Mouse (Mus musculus) limb, embryonic 15.5 days (tissue): ENCODE results near the gene Atxn7l1. TPM values are rescaled to one million over a fixed set of nuclear protein-coding genes. Genes with fewer than 3 reads are reported as not detected.

Experiments
- ATAC-seq: fragments of 200-750 bp; cut with Nextera tagmentation; 2 replicates; pipeline ENCODE4 v1.8.0; 2017; ENCODE audit warnings: low read depth, moderate TSS enrichment; ENCODE audit not compliant: insufficient number of reproducible peaks, low FRiP score, low TSS enrichment
- H3K27ac ChIP-seq: fragments of 300-500 bp; sonication (generic); 2 replicates; pipeline ENCODE4 v1.5.1; 2015; ENCODE audit warnings: moderate library complexity, mild to moderate bottlenecking, inconsistent platforms
- H3K27me3 ChIP-seq: fragments of 300-500 bp; sonication (generic); 2 replicates; pipeline ENCODE4 v1.6.1; 2015; ENCODE audit warnings: inconsistent platforms
- H3K36me3 ChIP-seq: fragments of 300-500 bp; sonication (generic); 2 replicates; pipeline ENCODE4 v1.6.1; 2015; ENCODE audit warnings: inconsistent platforms
- H3K4me1 ChIP-seq: fragments of 300-500 bp; sonication (generic); 2 replicates; pipeline ENCODE4 v1.6.1; 2015; ENCODE audit warnings: inconsistent platforms
- H3K4me2 ChIP-seq: fragments of 300-500 bp; sonication (generic); 2 replicates; pipeline ENCODE4 v1.6.1; 2015; ENCODE audit warnings: mild to moderate bottlenecking, inconsistent platforms
- H3K4me3 ChIP-seq: fragments of 300-500 bp; sonication (generic); 2 replicates; pipeline ENCODE4 v1.5.1; 2015; ENCODE audit warnings: mild to moderate bottlenecking, inconsistent platforms
- H3K9ac ChIP-seq: fragments of 300-500 bp; sonication (generic); 2 replicates; pipeline ENCODE4 v1.6.1; 2015; ENCODE audit warnings: inconsistent platforms
- H3K9me3 ChIP-seq: fragments of 300-500 bp; sonication (generic); 2 replicates; pipeline ENCODE4 v1.6.1; 2016; ENCODE audit warnings: inconsistent platforms
- WGBS: fragments of 180-500 bp; shearing (Covaris S2); methylation state at CpG from one replicate; pipeline ENCODE4 v1.1.7; 2015; 5-methylcytosine and 5-hydroxymethylcytosine counted together
- polyA plus RNA-seq: library from polyadenylated mRNA; unstranded; fragments of >200 nt; fragmentation: Nextera tagmentation; extraction: Ambion mirVana; gene quantifications from 2 replicates; pipeline ENCODE4 v1.2.1, GENCODE M21; 2015

The Atxn7l1 gene
- polyA plus RNA-seq, 1 experiment from 2014 or later, result 10.9 TPM

- no peak for ATAC-seq
- no peak overlapping the region for H3K4me3 ChIP-seq
- 72% methylated on average over 15 of the region's 15 CpGs for WGBS
- no peak overlapping the region for H3K27ac ChIP-seq
- H3K4me1 ChIP-seq, result peaks cover 18% of the 10 kb centered on the region
- H3K9ac ChIP-seq, result no peak overlapping the region
- H3K36me3 ChIP-seq, result no peaks in the 10 kb centered on the region
- H3K4me2 ChIP-seq, result no peak overlapping the region
- H3K27me3 ChIP-seq, result no peaks in the 10 kb centered on the region
- no peaks in the 10 kb centered on the region for H3K9me3 ChIP-seq
Measured at GRCm38 (mm10) chr12:33244132-33244875, 96.8 kb downstream of the Atxn7l1 start.

- Histone ChIP-seq H3K27me3 (no peaks in the 10 kb centered on the region), H3K27ac (no peak overlapping the region), H3K4me3 (no peak overlapping the region), H3K9me3 (no peaks in the 10 kb centered on the region), H3K36me3 (no peaks in the 10 kb centered on the region), H3K9ac (no peak overlapping the region), H3K4me2 (no peak overlapping the region), H3K4me1 (peaks cover 18% of the 10 kb centered on the region)
- ATAC-seq, result no peak
- 73% methylated on average over 4 of the region's 4 CpGs for WGBS
Measured at GRCm38 (mm10) chr12:33245455-33245854, 98.0 kb downstream of the Atxn7l1 start.

- Histone ChIP-seq H3K4me1 (peaks cover 18% of the 10 kb centered on the region), H3K4me2 (no peak overlapping the region), H3K27ac (no peak overlapping the region), H3K36me3 (no peaks in the 10 kb centered on the region), H3K9me3 (no peaks in the 10 kb centered on the region), H3K9ac (no peak overlapping the region), H3K4me3 (no peak overlapping the region), H3K27me3 (no peaks in the 10 kb centered on the region)
- ATAC-seq, result no peak
- 64% methylated on average over 8 of the region's 8 CpGs for WGBS
Measured at GRCm38 (mm10) chr12:33246878-33247277, 99.4 kb downstream of the Atxn7l1 start.

- Histone ChIP-seq H3K27ac (no peak overlapping the region), H3K9ac (no peak overlapping the region), H3K27me3 (no peaks in the 10 kb centered on the region), H3K36me3 (no peaks in the 10 kb centered on the region), H3K9me3 (no peaks in the 10 kb centered on the region), H3K4me2 (no peak overlapping the region), H3K4me1 (peaks cover 15% of the 10 kb centered on the region), H3K4me3 (no peak overlapping the region)
- ATAC-seq, result no peak
- WGBS, result 82% methylated on average over 6 of the region's 6 CpGs
Measured at GRCm38 (mm10) chr12:33250197-33250596, 102.7 kb downstream of the Atxn7l1 start.

GRCm38 (mm10) chr12:33251399-33251798, 103.9 kb downstream of the Atxn7l1 start:
- WGBS, result 75% methylated on average over 8 of the region's 8 CpGs
- H3K36me3 ChIP-seq, result no peaks in the 10 kb centered on the region

GRCm38 (mm10) chr12:33252621-33253020, 105.1 kb downstream of the Atxn7l1 start:
- H3K9me3 ChIP-seq, result no peaks in the 10 kb centered on the region
- no peak overlapping the region for H3K9ac ChIP-seq
- H3K4me3 ChIP-seq, result no peak overlapping the region
- 70% methylated on average over 6 of the region's 6 CpGs for WGBS
- no peak for ATAC-seq
- H3K4me1 ChIP-seq, result peaks cover 12% of the 10 kb centered on the region
- no peaks in the 10 kb centered on the region for H3K27me3 ChIP-seq
- no peak overlapping the region for H3K4me2 ChIP-seq
- H3K36me3 ChIP-seq, result no peaks in the 10 kb centered on the region
- H3K27ac ChIP-seq, result no peak overlapping the region

More at GRCm38 (mm10) chr12:33251399-33251798, 103.9 kb downstream of the Atxn7l1 start:
- no peak for ATAC-seq
- H3K4me1 ChIP-seq, result peaks cover 12% of the 10 kb centered on the region
- H3K27ac ChIP-seq, result no peak overlapping the region
- H3K9me3 ChIP-seq, result no peaks in the 10 kb centered on the region
- no peak overlapping the region for H3K4me3 ChIP-seq
- no peak overlapping the region for H3K9ac ChIP-seq
- H3K4me2 ChIP-seq, result no peak overlapping the region
- no peaks in the 10 kb centered on the region for H3K27me3 ChIP-seq

GRCm38 (mm10) chr12:33253206-33253605, 105.7 kb downstream of the Atxn7l1 start:
- ATAC-seq, result no peak
- Histone ChIP-seq H3K4me2 (no peak overlapping the region), H3K4me3 (no peak overlapping the region), H3K27ac (no peak overlapping the region), H3K9me3 (no peaks in the 10 kb centered on the region), H3K36me3 (no peaks in the 10 kb centered on the region), H3K27me3 (no peaks in the 10 kb centered on the region), H3K4me1 (peaks cover 12% of the 10 kb centered on the region), H3K9ac (no peak overlapping the region)
- WGBS, result 49% methylated on average over 8 of the region's 9 CpGs

- 39% methylated on average over 2 of the region's 2 CpGs for WGBS
- no peaks in the 10 kb centered on the region for H3K36me3 ChIP-seq
- no peak overlapping the region for H3K27ac ChIP-seq
- H3K4me2 ChIP-seq, result no peak overlapping the region
- no peak for ATAC-seq
- no peaks in the 10 kb centered on the region for H3K27me3 ChIP-seq
- H3K9ac ChIP-seq, result no peak overlapping the region
- H3K4me1 ChIP-seq, result peaks cover 12% of the 10 kb centered on the region
- H3K4me3 ChIP-seq, result no peak overlapping the region
- H3K9me3 ChIP-seq, result no peaks in the 10 kb centered on the region
Measured at GRCm38 (mm10) chr12:33255256-33255655, 107.8 kb downstream of the Atxn7l1 start.

GRCm38 (mm10) chr12:33256426-33256825, 108.9 kb downstream of the Atxn7l1 start:
- ATAC-seq, result no peak
- no peak overlapping the region for H3K4me2 ChIP-seq
- H3K36me3 ChIP-seq, result no peaks in the 10 kb centered on the region
- H3K27me3 ChIP-seq, result no peaks in the 10 kb centered on the region
- H3K9ac ChIP-seq, result no peak overlapping the region
- no peak overlapping the region for H3K27ac ChIP-seq
- 90% methylated on average over 6 of the region's 6 CpGs for WGBS
- H3K4me3 ChIP-seq, result no peak overlapping the region
- peaks cover 12% of the 10 kb centered on the region for H3K4me1 ChIP-seq
- no peaks in the 10 kb centered on the region for H3K9me3 ChIP-seq

GRCm38 (mm10) chr12:33258995-33259529, 111.6 kb downstream of the Atxn7l1 start:
- no peak for ATAC-seq
- 85% methylated on average over 5 of the region's 5 CpGs for WGBS
- Histone ChIP-seq H3K4me1 (peaks cover 6% of the 10 kb centered on the region; the same call in 1 of the 2 replicates), H3K4me3 (no peak overlapping the region), H3K9me3 (no peaks in the 10 kb centered on the region), H3K36me3 (no peaks in the 10 kb centered on the region), H3K27me3 (no peaks in the 10 kb centered on the region), H3K27ac (no peak overlapping the region), H3K4me2 (no peak overlapping the region), H3K9ac (no peak overlapping the region)

- H3K36me3 ChIP-seq, result no peaks in the 10 kb centered on the region
- H3K9me3 ChIP-seq, result no peaks in the 10 kb centered on the region
- no peak overlapping the region for H3K4me2 ChIP-seq
- H3K4me1 ChIP-seq, result no peaks in the 10 kb centered on the region
- H3K27ac ChIP-seq, result no peak overlapping the region
- ATAC-seq, result no peak
- no peaks in the 10 kb centered on the region for H3K27me3 ChIP-seq
- whole genome bisulfite sequencing, result 74% methylated on average over 7 of the region's 7 CpGs
- no peak overlapping the region for H3K9ac ChIP-seq
- H3K4me3 ChIP-seq, result no peak overlapping the region
Measured at GRCm38 (mm10) chr12:33260575-33260974, 113.1 kb downstream of the Atxn7l1 start.

GRCm38 (mm10) chr12:33265877-33266276, 118.4 kb downstream of the Atxn7l1 start:
- 82% methylated on average over 11 of the region's 11 CpGs for WGBS
- H3K27ac ChIP-seq, result no peak overlapping the region
- H3K36me3 ChIP-seq, result no peaks in the 10 kb centered on the region
- H3K4me3 ChIP-seq, result no peak overlapping the region
- no peaks in the 10 kb centered on the region for H3K9me3 ChIP-seq
- no peaks in the 10 kb centered on the region for H3K27me3 ChIP-seq
- no peak overlapping the region for H3K4me2 ChIP-seq
- no peak overlapping the region for H3K9ac ChIP-seq
- no peak for ATAC-seq
- no peaks in the 10 kb centered on the region for H3K4me1 ChIP-seq
